Mouse (Mus musculus) testis, adult 2 months (tissue): ENCODE data around the gene Defb36. TPM values are rescaled to one million over a fixed set of nuclear protein-coding genes. Genes with fewer than 3 reads are reported as not detected.

Source experiments
- H3K27ac ChIP-seq: fragments of 200-500 bp; 2 replicates; pipeline ENCODE4 v1.5.1; 2012; ENCODE audit warnings: low read depth, low read length; ENCODE audit not compliant: control insufficient read depth, insufficient read depth
- H3K27me3 ChIP-seq: fragments of 200-500 bp; 2 replicates; pipeline ENCODE4 v1.6.1; 2012; ENCODE audit warnings: mild to moderate bottlenecking, low read length, moderate library complexity; ENCODE audit not compliant: control insufficient read depth, insufficient read depth
- H3K36me3 ChIP-seq: fragments of 200-500 bp; 2 replicates; pipeline ENCODE4 v1.6.1; 2012; ENCODE audit warnings: mild to moderate bottlenecking, low read length; ENCODE audit not compliant: control insufficient read depth, insufficient read depth
- H3K4me1 ChIP-seq: fragments of 200-500 bp; 2 replicates; pipeline ENCODE4 v1.6.1; 2012; ENCODE audit warnings: low read length; ENCODE audit not compliant: control insufficient read depth, insufficient read depth
- H3K4me3 ChIP-seq: fragments of 200-500 bp; 2 replicates; pipeline ENCODE4 v1.5.1; 2012; ENCODE audit warnings: low read depth, mild to moderate bottlenecking, low read length, moderate library complexity, mixed read lengths; ENCODE audit not compliant: control insufficient read depth
- CTCF ChIP-seq: fragments of 200-500 bp; IDR thresholded peaks from 2 replicates; pipeline ENCODE4 v1.5.1; 2012; ENCODE audit warnings: low read depth, mild to moderate bottlenecking, inconsistent platforms, low read length, moderate library complexity; ENCODE audit not compliant: control insufficient read depth, insufficient read depth, insufficient replicate concordance
- POLR2A ChIP-seq: fragments of 200-500 bp; IDR thresholded peaks from 2 replicates; pipeline ENCODE4 v1.6.1; 2012; ENCODE audit warnings: low read depth, mild to moderate bottlenecking, inconsistent platforms, low read length, moderate library complexity; ENCODE audit not compliant: control insufficient read depth
- polyA plus RNA-seq: library from polyadenylated mRNA; depleted of rRNA; stranded (reverse); fragments of >200 nt; gene quantifications from 2 replicates; pipeline ENCODE4 v1.2.3, GENCODE M21; 2012

The Defb36 gene
- polyA plus RNA-seq, 1 experiment: 129 TPM

DNA sequence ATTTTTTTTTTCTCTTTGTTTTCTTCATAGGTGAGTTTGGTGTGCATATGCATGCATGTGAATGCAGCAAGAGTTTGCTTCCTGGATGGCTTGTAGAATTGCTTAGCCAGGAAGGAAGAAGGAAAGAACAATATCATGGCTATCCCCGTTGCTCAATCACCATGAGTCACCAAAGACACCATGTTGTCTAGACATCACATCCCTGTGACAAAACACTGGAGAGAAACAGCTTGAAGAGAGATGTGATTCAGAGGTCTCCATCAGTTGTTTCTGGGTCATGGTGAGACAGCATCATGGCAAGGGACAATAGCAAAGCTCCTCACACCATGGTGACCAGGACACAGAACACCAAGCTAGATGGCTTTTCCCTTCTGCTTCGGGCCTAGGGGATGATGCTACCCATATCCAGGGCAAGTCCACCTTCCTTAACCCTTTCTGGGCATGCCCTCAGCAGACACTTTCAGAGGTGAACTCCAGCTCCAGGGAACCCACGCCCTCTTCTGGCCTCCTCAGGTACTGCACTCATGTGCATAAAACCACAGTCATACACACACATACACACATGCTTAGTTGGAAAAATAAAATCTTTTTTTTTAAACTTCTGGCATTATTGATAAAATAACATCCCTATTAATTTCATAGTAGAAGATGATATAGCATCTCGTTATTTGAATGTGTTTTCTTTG is 2.7 kb upstream of the Defb36 start:
- Histone ChIP-seq H3K36me3 (no peaks in the 10 kb centered on the region), H3K27ac (no peak overlapping the region), H3K4me3 (no peak overlapping the region), H3K4me1 (peaks cover 12% of the 10 kb centered on the region), H3K27me3 (no peaks in the 10 kb centered on the region)
- TF ChIP-seq CTCF (peak; percentile 78; the same call in 1 of the 2 replicates), POLR2A (no peak)

DNA sequence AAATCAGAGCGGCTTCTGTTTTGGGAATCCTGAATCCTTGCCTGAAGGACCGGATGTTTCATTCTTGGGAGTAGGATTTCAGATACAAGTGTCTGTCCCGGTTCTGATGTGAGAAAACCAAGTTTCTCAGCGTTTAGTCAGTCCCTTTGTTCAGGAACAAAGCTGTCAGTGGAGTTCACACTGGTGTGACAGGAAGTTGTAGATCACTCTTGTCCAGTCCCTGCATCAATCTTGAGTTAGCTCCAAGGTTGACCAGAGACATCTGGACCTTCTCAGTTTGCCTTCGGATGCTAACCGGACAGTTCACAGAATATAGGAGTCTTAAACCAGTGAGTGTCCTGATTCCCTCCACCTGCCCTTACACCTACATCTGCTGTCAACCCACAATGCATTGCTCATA is 3.6 kb downstream of the Defb36 start:
- H3K27me3 ChIP-seq: no peaks in the 10 kb centered on the region
- H3K27ac ChIP-seq: no peak overlapping the region
- no peak for TF ChIP-seq POLR2A
- no peak for TF ChIP-seq CTCF
- H3K4me3 ChIP-seq: no peak overlapping the region
- H3K36me3 ChIP-seq: no peaks in the 10 kb centered on the region
- peaks cover 8% of the 10 kb centered on the region for H3K4me1 ChIP-seq

DNA sequence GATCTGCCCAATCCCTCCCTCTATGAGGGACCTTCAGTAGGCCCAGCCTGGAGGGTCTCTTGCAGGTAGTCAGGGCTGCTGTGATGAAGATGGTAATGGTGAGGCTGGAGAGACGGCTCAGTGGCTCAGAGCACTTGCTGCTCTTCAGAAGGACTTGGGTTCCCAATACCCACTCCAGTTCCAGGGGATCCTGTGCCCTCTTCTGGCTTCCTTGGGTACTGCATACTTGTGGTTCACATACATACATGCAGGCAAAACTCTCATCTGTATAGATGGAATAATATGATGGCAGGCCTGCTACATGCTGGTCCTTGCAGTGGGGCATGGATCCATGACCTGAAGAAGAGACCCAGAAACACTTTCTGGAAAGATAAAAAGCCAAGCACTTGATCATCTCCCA is 4.6 kb downstream of the Defb36 start:
- Histone ChIP-seq H3K4me1 (peaks cover 7% of the 10 kb centered on the region), H3K27ac (no peak overlapping the region), H3K4me3 (no peak overlapping the region), H3K27me3 (no peaks in the 10 kb centered on the region), H3K36me3 (no peaks in the 10 kb centered on the region)
- TF ChIP-seq CTCF: no peak

DNA sequence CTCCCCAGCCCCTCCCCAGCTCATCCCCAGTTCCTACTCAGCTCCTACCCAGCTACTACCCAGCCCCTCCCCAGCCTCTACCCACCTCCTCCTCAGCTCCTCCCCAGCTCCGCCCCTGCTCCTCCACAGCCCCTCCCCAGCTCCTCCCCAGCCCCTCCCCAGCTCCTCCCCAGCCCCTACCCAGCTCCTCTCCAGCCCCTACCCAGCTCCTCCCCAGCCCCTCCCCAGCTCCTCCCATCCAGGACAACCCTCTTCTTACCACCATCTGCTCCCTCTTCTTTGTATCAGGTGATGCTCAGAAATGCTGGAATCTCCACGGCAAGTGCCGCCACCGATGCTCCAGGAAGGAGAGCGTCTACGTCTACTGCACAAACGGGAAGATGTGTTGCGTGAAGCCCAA is 8.1 kb downstream of the Defb36 start:
- no peaks in the 10 kb centered on the region for H3K27me3 ChIP-seq
- no peaks in the 10 kb centered on the region for H3K4me1 ChIP-seq
- H3K4me3 ChIP-seq: no peak overlapping the region
- no peak for TF ChIP-seq POLR2A
- no peak for TF ChIP-seq CTCF
- no peaks in the 10 kb centered on the region for H3K36me3 ChIP-seq
- no peak overlapping the region for H3K27ac ChIP-seq

DNA sequence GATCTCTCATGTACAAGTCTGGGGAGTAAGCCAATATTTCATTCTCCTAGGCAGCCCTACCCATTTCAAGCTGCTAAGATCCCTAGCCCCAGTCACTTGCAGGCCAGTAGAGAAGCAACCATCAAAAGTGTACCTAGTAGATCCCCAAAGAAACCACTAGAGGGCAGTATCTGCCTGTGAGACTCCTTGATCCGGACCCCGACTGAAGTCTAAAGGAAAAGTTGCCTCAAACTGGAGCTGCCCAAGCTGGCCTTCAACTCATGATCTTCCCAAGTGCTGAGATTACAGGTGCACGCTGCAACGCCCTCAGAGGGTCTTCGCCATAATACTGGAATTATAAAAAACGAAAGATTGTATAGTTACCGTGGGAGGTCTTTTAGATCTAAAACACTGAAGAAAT is 11.4 kb downstream of the Defb36 start:
- Histone ChIP-seq H3K27me3 (no peaks in the 10 kb centered on the region), H3K36me3 (no peaks in the 10 kb centered on the region), H3K4me3 (peak overlapping the region; percentile 18; the same call in 1 of the 2 replicates), H3K27ac (no peak overlapping the region), H3K4me1 (no peaks in the 10 kb centered on the region; the same call in 1 of the 2 replicates)
- TF ChIP-seq CTCF (peak; percentile 57; the same call in 1 of the 2 replicates), POLR2A (no peak)

DNA sequence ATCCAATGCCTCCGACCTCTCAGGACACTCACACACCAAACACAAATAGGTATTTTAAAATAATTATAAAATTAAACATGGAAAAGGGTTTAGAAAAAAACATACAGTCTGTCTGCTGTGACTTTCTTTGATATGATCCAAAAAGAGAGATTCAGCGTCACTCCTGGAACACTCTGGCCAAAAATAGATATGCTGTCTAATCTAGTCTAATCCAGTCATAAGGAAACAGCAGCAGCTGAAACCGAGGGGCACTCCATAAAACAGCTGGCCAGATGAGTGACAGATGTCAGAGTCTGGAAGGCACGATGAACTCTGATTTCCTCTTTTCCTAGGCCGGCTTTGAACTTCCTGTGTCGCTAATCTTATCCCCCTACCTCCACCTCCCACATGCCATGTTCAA is 12.3 kb downstream of the Defb36 start:
- TF ChIP-seq POLR2A (no peak), CTCF (no peak)
- H3K27ac ChIP-seq: no peak overlapping the region
- no peaks in the 10 kb centered on the region for H3K36me3 ChIP-seq
- no peak overlapping the region for H3K4me3 ChIP-seq
- no peaks in the 10 kb centered on the region for H3K27me3 ChIP-seq
- H3K4me1 ChIP-seq: no peaks in the 10 kb centered on the region; the same call in 1 of the 2 replicates

DNA sequence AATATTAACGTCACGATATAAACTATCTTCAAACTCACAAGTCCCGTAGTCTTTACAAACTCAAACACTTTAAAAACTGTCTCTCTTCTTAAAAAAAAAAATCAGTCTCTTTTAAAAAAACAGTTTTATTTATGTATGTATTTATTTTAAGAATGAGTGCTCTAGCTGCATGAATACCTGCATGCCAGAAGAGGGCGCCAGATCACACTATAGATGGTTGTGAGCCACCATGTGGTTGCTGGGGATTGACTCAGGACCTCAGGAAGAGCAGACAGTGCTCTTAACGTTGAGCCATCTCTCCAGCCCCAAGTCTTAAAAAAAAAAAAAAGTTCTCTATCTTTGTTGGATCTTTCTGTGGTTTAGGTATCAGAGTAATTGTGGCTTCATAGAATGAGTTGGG is 13.2 kb downstream of the Defb36 start:
- H3K36me3 ChIP-seq: no peaks in the 10 kb centered on the region
- TF ChIP-seq POLR2A (no peak), CTCF (peak; percentile 50; the same call in 1 of the 2 replicates)
- no peaks in the 10 kb centered on the region for H3K27me3 ChIP-seq
- no peaks in the 10 kb centered on the region; the same call in 1 of the 2 replicates for H3K4me1 ChIP-seq
- H3K4me3 ChIP-seq: no peak overlapping the region
- H3K27ac ChIP-seq: no peak overlapping the region
